Mouse (Mus musculus): ENCODE data around the gene Rpf2. TPM values are rescaled to one million over a fixed set of nuclear protein-coding genes. Genes with fewer than 3 reads are reported as not detected.

Rpf2 gene
- polyA plus RNA-seq (2015; fragmentation: Nextera tagmentation; extraction: Ambion mirVana), result 76.7 and 80.5 TPM in 2 replicates

GRCm38 (mm10) chr10:40246374-40247165 lies at the start of gene Rpf2:
TSS of gene Rpf2 (minus strand) at chr10:40247036.
- peaks cover 21% of the 10 kb centered on the region for H3K36me3 ChIP-seq (ENCODE audit: control insufficient read depth, insufficient read depth)
- under 1% methylated on average over 54 of the region's 54 CpGs for WGBS
- peak within 1 kb of the TSS; percentile 84 for H3K27ac ChIP-seq (ENCODE audit: low read length)
- H3K4me2 ChIP-seq (ENCODE audit: low read length), result peak within 1 kb of the TSS; percentile 82
- H3K4me3 ChIP-seq (replicated peaks; ENCODE audit: low read length), result peak within 1 kb of the TSS; percentile 92
- no peaks in the 10 kb centered on the region for H3K9me3 ChIP-seq (ENCODE audit: control insufficient read depth, low read length)
- peak; percentile 95 for ATAC-seq
- H3K9ac ChIP-seq (replicated peaks; ENCODE audit: low read depth, low read length), result peak within 1 kb of the TSS; percentile 69
- peaks cover 10% of the 10 kb centered on the region for H3K4me1 ChIP-seq (replicated peaks; ENCODE audit: control insufficient read depth, insufficient read depth, low read length)
- H3K27me3 ChIP-seq (replicated peaks; ENCODE audit: control insufficient read depth, insufficient read depth, low read length), result no peaks in the 10 kb centered on the region

DNA sequence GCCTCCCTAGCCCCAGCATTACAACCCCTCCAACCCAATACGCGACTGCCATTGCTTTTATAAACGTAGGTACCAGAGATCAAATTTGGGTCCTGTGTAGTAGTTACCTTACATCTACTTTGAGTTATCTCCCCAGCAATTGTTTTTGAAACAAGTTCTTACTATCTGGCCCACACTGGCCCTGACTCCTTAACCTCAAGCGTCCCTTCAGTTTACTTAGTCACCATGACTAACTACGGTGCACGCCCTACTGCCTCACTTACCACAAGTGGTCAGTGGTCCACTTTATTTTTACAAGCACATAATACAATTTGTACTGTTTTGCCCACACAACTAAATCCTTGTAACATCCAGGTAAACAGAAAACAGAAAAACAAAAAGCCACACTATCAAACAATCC lies 45.8 kb upstream of the Rpf2 start:
- peaks cover 3% of the 10 kb centered on the region for H3K4me1 ChIP-seq (replicated peaks; ENCODE audit: control insufficient read depth, insufficient read depth, low read length)
- no peaks in the 10 kb centered on the region for H3K27me3 ChIP-seq (replicated peaks; ENCODE audit: control insufficient read depth, insufficient read depth, low read length)
- no peak overlapping the region for H3K4me3 ChIP-seq (replicated peaks; ENCODE audit: low read length)
- no peak overlapping the region for H3K27ac ChIP-seq (ENCODE audit: low read length)
- peaks cover 11% of the 10 kb centered on the region; the same call in 1 of the 2 replicates for H3K36me3 ChIP-seq (ENCODE audit: control insufficient read depth, insufficient read depth)
- 97% methylated on average over 6 of the region's 6 CpGs for WGBS
- H3K9ac ChIP-seq (replicated peaks; ENCODE audit: low read depth, low read length), result no peak overlapping the region
- no peak overlapping the region for H3K4me2 ChIP-seq (ENCODE audit: low read length)
- no peak for ATAC-seq
- no peaks in the 10 kb centered on the region for H3K9me3 ChIP-seq (ENCODE audit: control insufficient read depth, low read length)

- Histone ChIP-seq H3K9ac (replicated peaks; ENCODE audit: low read depth, low read length) (no peak overlapping the region), H3K4me2 (ENCODE audit: low read length) (no peak overlapping the region), H3K9me3 (ENCODE audit: control insufficient read depth, low read length) (no peaks in the 10 kb centered on the region), H3K27ac (ENCODE audit: low read length) (no peak overlapping the region), H3K4me3 (replicated peaks; ENCODE audit: low read length) (no peak overlapping the region), H3K36me3 (ENCODE audit: control insufficient read depth, insufficient read depth) (peaks cover 11% of the 10 kb centered on the region; the same call in 1 of the 2 replicates), H3K27me3 (replicated peaks; ENCODE audit: control insufficient read depth, insufficient read depth, low read length) (no peaks in the 10 kb centered on the region), H3K4me1 (replicated peaks; ENCODE audit: control insufficient read depth, insufficient read depth, low read length) (no peaks in the 10 kb centered on the region; the same call in 1 of the 2 replicates)
- WGBS, result 98% methylated on average over 1 of the region's 1 CpGs
- ATAC-seq, result no peak
These were observed 39.9 kb upstream of the Rpf2 start for GRCm38 (mm10) chr10:40286767-40287166.

- no peaks in the 10 kb centered on the region; the same call in 1 of the 2 replicates for H3K4me1 ChIP-seq (replicated peaks; ENCODE audit: control insufficient read depth, insufficient read depth, low read length)
- H3K27me3 ChIP-seq (replicated peaks; ENCODE audit: control insufficient read depth, insufficient read depth, low read length), result no peaks in the 10 kb centered on the region
- H3K27ac ChIP-seq (ENCODE audit: low read length), result no peak overlapping the region
- 86% methylated on average over 1 of the region's 1 CpGs for WGBS
- no peak overlapping the region for H3K9ac ChIP-seq (replicated peaks; ENCODE audit: low read depth, low read length)
- H3K4me3 ChIP-seq (replicated peaks; ENCODE audit: low read length), result no peak overlapping the region
- no peaks in the 10 kb centered on the region for H3K9me3 ChIP-seq (ENCODE audit: control insufficient read depth, low read length)
- H3K4me2 ChIP-seq (ENCODE audit: low read length), result no peak overlapping the region
- peaks cover 6% of the 10 kb centered on the region; the same call in 1 of the 2 replicates for H3K36me3 ChIP-seq (ENCODE audit: control insufficient read depth, insufficient read depth)
- no peak for ATAC-seq
These were observed 38.7 kb upstream of the Rpf2 start for GRCm38 (mm10) chr10:40285571-40285970.

- no peak overlapping the region for H3K9ac ChIP-seq (replicated peaks; ENCODE audit: low read depth, low read length)
- peaks cover 6% of the 10 kb centered on the region; the same call in 1 of the 2 replicates for H3K36me3 ChIP-seq (ENCODE audit: control insufficient read depth, insufficient read depth)
- 0 out of 2 replicates have a peak, but pooled peaks have one; percentile 11 for ATAC-seq
- WGBS, result 87% methylated on average over 3 of the region's 3 CpGs
- no peak overlapping the region for H3K27ac ChIP-seq (ENCODE audit: low read length)
- H3K4me2 ChIP-seq (ENCODE audit: low read length), result no peak overlapping the region
- no peaks in the 10 kb centered on the region for H3K27me3 ChIP-seq (replicated peaks; ENCODE audit: control insufficient read depth, insufficient read depth, low read length)
- no peaks in the 10 kb centered on the region; the same call in 1 of the 2 replicates for H3K4me1 ChIP-seq (replicated peaks; ENCODE audit: control insufficient read depth, insufficient read depth, low read length)
- no peak overlapping the region for H3K4me3 ChIP-seq (replicated peaks; ENCODE audit: low read length)
- no peaks in the 10 kb centered on the region for H3K9me3 ChIP-seq (ENCODE audit: control insufficient read depth, low read length)
These were observed 38.2 kb upstream of the Rpf2 start for GRCm38 (mm10) chr10:40284997-40285396.

DNA sequence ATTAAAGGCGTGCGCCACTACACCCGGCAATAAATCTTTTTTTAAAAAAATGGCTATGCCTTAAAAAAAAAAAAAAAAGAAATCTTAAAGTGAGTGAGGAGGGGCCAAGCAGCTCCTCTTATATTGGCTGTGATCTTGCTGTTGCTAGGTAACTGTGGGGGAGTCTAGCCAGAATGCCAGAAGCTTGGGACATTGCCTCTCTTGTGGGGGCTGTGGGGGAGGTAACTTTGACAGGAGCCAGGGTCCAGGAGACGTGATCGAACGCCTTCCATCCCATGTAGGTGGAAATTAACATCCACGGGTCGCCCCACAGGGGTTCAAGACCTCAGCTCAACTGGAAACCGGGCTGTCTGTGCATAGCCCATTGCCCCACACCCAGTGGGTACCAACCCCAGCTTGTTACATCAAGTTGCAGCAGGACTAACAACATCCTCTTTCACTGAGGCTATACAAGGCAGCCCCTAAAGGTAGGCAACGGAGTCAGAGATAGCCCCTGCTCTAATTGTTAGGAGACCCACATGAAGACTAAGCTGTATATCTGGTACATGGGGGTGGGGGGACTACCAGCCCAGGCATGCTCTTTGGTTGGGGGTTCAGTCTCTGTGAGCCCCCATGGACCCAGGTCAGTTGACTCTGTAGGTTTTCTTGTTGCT lies 37.5 kb upstream of the Rpf2 start:
- no peaks in the 10 kb centered on the region for H3K27me3 ChIP-seq (replicated peaks; ENCODE audit: control insufficient read depth, insufficient read depth, low read length)
- peaks cover 4% of the 10 kb centered on the region; the same call in 1 of the 2 replicates for H3K36me3 ChIP-seq (ENCODE audit: control insufficient read depth, insufficient read depth)
- no peak overlapping the region for H3K27ac ChIP-seq (ENCODE audit: low read length)
- 79% methylated on average over 10 of the region's 10 CpGs for WGBS
- no peak overlapping the region for H3K9ac ChIP-seq (replicated peaks; ENCODE audit: low read depth, low read length)
- no peaks in the 10 kb centered on the region; the same call in 1 of the 2 replicates for H3K4me1 ChIP-seq (replicated peaks; ENCODE audit: control insufficient read depth, insufficient read depth, low read length)
- no peak overlapping the region for H3K4me3 ChIP-seq (replicated peaks; ENCODE audit: low read length)
- no peaks in the 10 kb centered on the region for H3K9me3 ChIP-seq (ENCODE audit: control insufficient read depth, low read length)
- peak; percentile 62 for ATAC-seq
- no peak overlapping the region for H3K4me2 ChIP-seq (ENCODE audit: low read length)

GRCm38 (mm10) chr10:40283636-40284035 lies 36.8 kb upstream of the Rpf2 start:
- Histone ChIP-seq H3K4me1 (replicated peaks; ENCODE audit: control insufficient read depth, insufficient read depth, low read length) (no peaks in the 10 kb centered on the region; the same call in 1 of the 2 replicates), H3K4me3 (replicated peaks; ENCODE audit: low read length) (no peak overlapping the region), H3K9me3 (ENCODE audit: control insufficient read depth, low read length) (no peaks in the 10 kb centered on the region), H3K27me3 (replicated peaks; ENCODE audit: control insufficient read depth, insufficient read depth, low read length) (no peaks in the 10 kb centered on the region), H3K36me3 (ENCODE audit: control insufficient read depth, insufficient read depth) (0 out of 2 replicates have a peak, but pooled peaks cover 3% of the 10 kb centered on the region), H3K27ac (ENCODE audit: low read length) (no peak overlapping the region), H3K9ac (replicated peaks; ENCODE audit: low read depth, low read length) (no peak overlapping the region), H3K4me2 (ENCODE audit: low read length) (no peak overlapping the region)
- ATAC-seq, result 0 out of 2 replicates have a peak, but pooled peaks have one; percentile 3
- 88% methylated on average over 9 of the region's 9 CpGs for WGBS

DNA sequence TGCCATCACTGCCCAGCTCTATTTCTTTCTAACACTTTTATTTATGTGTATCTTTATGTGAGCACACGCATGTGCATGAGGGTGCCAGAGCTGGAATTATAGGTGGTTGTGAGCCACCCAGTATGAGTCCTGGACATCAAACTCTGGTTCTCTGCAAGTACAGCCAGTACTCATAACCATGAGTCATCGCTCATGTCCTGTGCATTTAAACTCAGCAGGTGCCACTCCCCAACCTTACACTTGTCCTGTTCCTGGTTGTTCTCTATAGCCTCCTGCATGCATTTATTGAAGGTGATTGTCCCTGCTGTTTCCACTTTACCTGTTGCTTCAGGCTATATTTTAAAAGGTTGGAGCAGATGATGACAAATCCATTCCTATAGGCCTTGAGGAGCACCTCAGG lies 34.7 kb upstream of the Rpf2 start:
- H3K27ac ChIP-seq (ENCODE audit: low read length), result no peak overlapping the region
- 94% methylated on average over 2 of the region's 2 CpGs for WGBS
- no peak for ATAC-seq

GRCm38 (mm10) chr10:40278317-40278716 lies 31.5 kb upstream of the Rpf2 start:
- no peaks in the 10 kb centered on the region for H3K27me3 ChIP-seq (replicated peaks; ENCODE audit: control insufficient read depth, insufficient read depth, low read length)
- 67% methylated on average over 5 of the region's 5 CpGs for WGBS
- no peak overlapping the region for H3K27ac ChIP-seq (ENCODE audit: low read length)
- no peaks in the 10 kb centered on the region for H3K36me3 ChIP-seq (ENCODE audit: control insufficient read depth, insufficient read depth)
- H3K9ac ChIP-seq (replicated peaks; ENCODE audit: low read depth, low read length), result no peak overlapping the region
- ATAC-seq, result no peak
- H3K4me1 ChIP-seq (replicated peaks; ENCODE audit: control insufficient read depth, insufficient read depth, low read length), result no peaks in the 10 kb centered on the region
- no peak overlapping the region for H3K4me3 ChIP-seq (replicated peaks; ENCODE audit: low read length)
- no peak overlapping the region for H3K4me2 ChIP-seq (ENCODE audit: low read length)
- no peaks in the 10 kb centered on the region for H3K9me3 ChIP-seq (ENCODE audit: control insufficient read depth, low read length)

More for the DNA sequence above, 34.7 kb upstream of the Rpf2 start:
- no peaks in the 10 kb centered on the region for H3K27me3 ChIP-seq (replicated peaks; ENCODE audit: control insufficient read depth, insufficient read depth, low read length)
- H3K36me3 ChIP-seq (ENCODE audit: control insufficient read depth, insufficient read depth), result 0 out of 2 replicates have a peak, but pooled peaks cover 3% of the 10 kb centered on the region
- H3K9me3 ChIP-seq (ENCODE audit: control insufficient read depth, low read length), result no peaks in the 10 kb centered on the region
- no peaks in the 10 kb centered on the region; the same call in 1 of the 2 replicates for H3K4me1 ChIP-seq (replicated peaks; ENCODE audit: control insufficient read depth, insufficient read depth, low read length)
- no peak overlapping the region for H3K9ac ChIP-seq (replicated peaks; ENCODE audit: low read depth, low read length)
- H3K4me3 ChIP-seq (replicated peaks; ENCODE audit: low read length), result no peak overlapping the region
- H3K4me2 ChIP-seq (ENCODE audit: low read length), result no peak overlapping the region

All from forebrain, embryonic 16.5 days (tissue).